Mouse (Mus musculus): ENCODE results near the gene Poldip2.

GRCm38 (mm10) chr11:78555623-78556022 lies 43.6 kb downstream of the Poldip2 start:
- TF ChIP-seq CTCF (IDR thresholded peaks at IDR 0.05; ENCODE audit: insufficient read depth, low read depth, low read length), result no peak
- TF ChIP-seq POLR2A (IDR thresholded peaks at IDR 0.05; ENCODE audit: insufficient read depth, low read depth, low read length), result no peak

All from olfactory bulb, adult 2 months (tissue).